Mouse (Mus musculus) spleen, postnatal 14 days (tissue): ENCODE results near the gene Fbxo10.
A peak's percentile ranks its signal among the peaks of the same experiment; 100 is the strongest.
"Not testable (repeated sequence)": the region's sequence is repeated elsewhere in the genome, so short reads cannot be mapped to it uniquely, and the experiment has no call there.

ENCODE experiments used
- DNase-seq, 2 experiments: peaks; one replicate each; pipeline ENCODE4 v3.0.0; 2021 to 2022; ENCODE audit warnings: low spot score in 2 of 2

The Fbxo10 gene

DNA sequence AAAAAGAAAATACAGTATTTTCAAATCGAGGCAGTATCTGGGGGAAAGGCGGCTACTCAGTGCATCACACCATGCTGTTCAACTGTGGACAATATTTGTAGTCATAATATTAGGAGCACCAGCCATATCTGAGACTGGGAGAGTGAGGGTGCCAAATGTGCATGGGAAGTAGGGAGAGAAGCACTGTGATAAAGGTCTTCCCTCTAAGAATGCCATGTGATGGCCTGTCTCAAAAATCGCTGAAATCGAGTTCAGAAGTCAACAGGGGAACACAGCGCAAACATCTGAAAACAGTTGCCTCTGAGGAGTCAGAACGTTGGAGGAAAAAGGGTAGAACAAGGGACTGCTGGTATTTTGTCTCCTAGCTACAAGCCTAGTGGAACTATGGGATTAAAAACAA is 84.4 kb downstream of the Fbxo10 start:
- DNase-seq, result no peak

DNA sequence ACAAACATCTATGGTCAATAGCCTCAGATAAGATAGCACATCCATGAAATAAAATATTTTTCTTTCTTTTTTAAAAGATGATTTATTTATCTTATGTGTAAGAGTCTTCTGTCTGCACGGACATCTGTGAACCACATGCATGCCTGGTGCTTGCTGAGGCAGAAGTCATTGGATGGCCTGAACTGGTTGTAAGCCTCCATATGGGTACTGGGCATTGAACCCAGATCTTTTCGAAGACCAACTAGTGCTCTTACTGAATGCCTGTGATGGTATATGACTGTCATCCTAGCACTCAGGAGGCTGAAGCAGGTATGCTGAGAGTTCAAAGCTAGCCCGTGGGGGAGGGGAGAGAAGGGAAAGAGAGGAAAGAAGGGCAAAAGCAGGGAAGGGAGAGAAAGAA is 86.3 kb downstream of the Fbxo10 start:
- no peak for DNase-seq

DNA sequence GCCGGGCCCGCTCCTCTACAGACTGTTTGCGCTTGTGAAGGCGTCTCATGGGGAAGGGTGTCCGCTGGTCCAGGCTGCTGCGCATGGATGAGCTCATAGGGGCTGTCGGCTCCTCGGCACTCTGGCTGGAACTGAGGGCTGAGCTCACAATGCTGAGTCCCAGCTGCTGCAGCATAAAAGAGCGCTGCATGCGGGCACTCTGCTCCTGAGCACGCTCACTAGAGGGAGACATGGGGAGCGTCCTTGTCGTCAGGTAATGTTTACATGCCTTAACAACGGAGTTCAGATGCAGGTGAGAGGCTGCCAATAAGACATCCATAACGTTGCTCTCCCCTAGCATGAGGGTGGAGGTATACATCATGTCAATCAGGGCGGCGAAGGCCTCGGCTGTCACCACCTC is 89.6 kb downstream of the Fbxo10 start:
- no peak for DNase-seq

DNA sequence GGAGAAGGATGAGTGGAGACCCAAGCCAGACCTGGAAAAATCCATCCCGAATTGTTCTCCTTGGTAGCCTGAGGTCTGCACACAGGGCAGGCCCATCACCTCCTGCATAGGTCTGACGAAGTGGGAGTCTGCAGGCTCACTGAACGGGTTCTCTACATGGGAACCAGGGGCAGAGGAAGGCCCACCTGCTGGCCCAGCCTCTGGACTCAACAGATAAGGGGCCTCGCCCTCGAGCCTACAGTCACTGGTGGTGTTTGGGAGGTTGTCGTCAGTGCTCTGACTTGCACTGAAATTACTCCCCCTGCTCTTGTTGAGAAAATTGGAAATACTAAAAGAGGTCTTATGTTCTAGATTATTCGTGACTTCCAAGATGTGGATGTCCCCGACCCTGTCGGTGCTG is 90.6 kb downstream of the Fbxo10 start:
- DNase-seq, result peak in 1 of 2 experiments; percentile 31

DNA sequence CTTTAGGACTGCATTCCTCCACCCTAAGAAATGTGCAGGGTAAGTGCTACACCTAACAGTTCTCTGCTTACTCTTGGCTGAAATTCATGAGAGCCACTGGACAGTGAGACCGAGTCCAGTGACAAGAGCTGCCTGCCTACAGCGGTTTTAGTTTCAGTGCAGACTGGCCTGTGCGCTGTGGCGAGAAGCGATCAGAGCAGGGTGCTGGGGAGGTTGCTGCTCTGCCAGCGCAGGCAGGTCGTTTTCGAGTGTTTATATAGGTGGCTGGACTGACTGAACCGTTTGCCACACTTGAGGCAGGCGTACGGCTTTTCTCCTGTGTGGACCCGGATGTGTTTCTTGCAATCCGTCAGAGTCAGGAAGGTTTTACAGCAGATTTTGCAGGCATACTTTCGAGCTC is 91.2 kb downstream of the Fbxo10 start:
- not testable (repeated sequence) for DNase-seq

DNA sequence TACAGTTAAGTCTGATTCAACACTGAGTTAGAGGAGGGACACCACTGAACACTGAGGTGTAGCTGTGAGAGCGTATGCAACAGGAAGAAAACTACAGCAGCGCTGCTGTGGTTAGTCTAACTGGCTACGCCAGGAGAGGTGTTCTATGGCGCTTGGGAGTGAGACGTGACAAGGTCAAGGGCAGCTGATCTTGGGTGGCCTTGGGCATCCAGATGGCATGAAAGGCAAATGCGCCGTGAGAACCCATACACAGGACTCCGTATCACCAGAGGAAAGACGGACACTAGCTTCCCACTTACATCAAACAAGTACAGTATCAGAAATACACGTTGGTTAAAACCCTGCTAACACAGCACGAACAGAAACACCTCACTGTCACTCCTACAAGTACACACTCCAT is 92.1 kb downstream of the Fbxo10 start:
- not testable (repeated sequence) for DNase-seq

DNA sequence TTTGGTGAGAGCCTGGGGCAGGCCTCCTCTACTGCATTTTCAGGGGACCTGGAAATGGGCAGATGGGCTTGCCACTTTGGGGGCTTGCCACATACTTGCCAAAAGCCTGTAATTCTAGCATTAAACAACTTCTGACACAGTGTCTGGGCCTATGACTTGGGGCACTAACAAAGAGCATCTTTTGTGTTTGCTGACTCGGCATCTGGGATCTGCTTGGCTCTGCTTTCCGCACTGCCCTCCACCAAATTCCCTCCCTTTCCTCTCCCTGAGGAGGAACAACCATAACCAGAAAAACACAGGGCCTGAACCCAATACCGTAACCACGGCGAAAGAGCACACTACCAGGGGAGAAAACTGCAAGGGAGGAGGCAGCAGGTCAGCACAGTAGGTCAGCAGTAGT is 93.8 kb downstream of the Fbxo10 start:
- no peak for DNase-seq
